Mouse (Mus musculus): ENCODE measurements around the gene Pcdh11x.
A peak's percentile ranks its signal among the peaks of the same experiment; 100 is the strongest.
"Not testable (repeated sequence)": the region's sequence is repeated elsewhere in the genome, so short reads cannot be mapped to it uniquely, and the experiment has no call there.

Pcdh11x gene

GRCm38 (mm10) chrX:120290011-120290899, at the start of gene Pcdh11x:
TSS of gene Pcdh11x (plus strand) at chrX:120290259.
- no peak for DNase-seq (ENCODE audit: low spot score)

- DNase-seq (ENCODE audit: low spot score): no peak
Observed at GRCm38 (mm10) chrX:120260089-120260488, 30.0 kb upstream of the Pcdh11x start.

- no peak for DNase-seq (ENCODE audit: low spot score)
Observed at GRCm38 (mm10) chrX:120285522-120285921, 4.5 kb upstream of the Pcdh11x start.

- DNase-seq (ENCODE audit: low spot score): no peak
Observed at GRCm38 (mm10) chrX:120287502-120287901, 2.6 kb upstream of the Pcdh11x start.

GRCm38 (mm10) chrX:120290900-120291280, 831 bp downstream of the Pcdh11x start:
- no peak for DNase-seq (ENCODE audit: low spot score)

GRCm38 (mm10) chrX:120291696-120292095, 1.6 kb downstream of the Pcdh11x start:
- no peak for DNase-seq (ENCODE audit: low spot score)

- no peak for DNase-seq (ENCODE audit: low spot score)
Observed at GRCm38 (mm10) chrX:120292832-120293750, 3.0 kb downstream of the Pcdh11x start.

GRCm38 (mm10) chrX:120301469-120302175, 11.6 kb downstream of the Pcdh11x start:
- no peak for DNase-seq (ENCODE audit: low spot score)

GRCm38 (mm10) chrX:120312995-120313394, 22.9 kb downstream of the Pcdh11x start, which contains the start of gene H2afb3:
TSS of gene H2afb3 (minus strand) at chrX:120313095.
- DNase-seq (ENCODE audit: low spot score): not testable (repeated sequence)

- DNase-seq (ENCODE audit: low spot score): peak; percentile 24
Observed at GRCm38 (mm10) chrX:120466225-120466624, 176.2 kb downstream of the Pcdh11x start.

- DNase-seq (ENCODE audit: low spot score): no peak
Observed at GRCm38 (mm10) chrX:120486428-120486827, 196.4 kb downstream of the Pcdh11x start.

- DNase-seq (ENCODE audit: low spot score): peak; percentile 9
Observed at GRCm38 (mm10) chrX:120524986-120525385, 234.9 kb downstream of the Pcdh11x start.

- DNase-seq (ENCODE audit: low spot score): no peak
Observed at GRCm38 (mm10) chrX:120599309-120599708, 309.2 kb downstream of the Pcdh11x start.

GRCm38 (mm10) chrX:120618460-120618859, 328.4 kb downstream of the Pcdh11x start:
- DNase-seq (ENCODE audit: low spot score): no peak

- not testable (repeated sequence) for DNase-seq (ENCODE audit: low spot score)
Observed at GRCm38 (mm10) chrX:120670236-120670635, 380.2 kb downstream of the Pcdh11x start.

GRCm38 (mm10) chrX:120734144-120734543, 444.1 kb downstream of the Pcdh11x start:
- DNase-seq (ENCODE audit: low spot score): no peak

GRCm38 (mm10) chrX:120735792-120736191, 445.7 kb downstream of the Pcdh11x start:
- DNase-seq (ENCODE audit: low spot score): no peak

GRCm38 (mm10) chrX:120944556-120944955, 654.5 kb downstream of the Pcdh11x start:
- no peak for DNase-seq (ENCODE audit: low spot score)
